Mouse (Mus musculus) liver, postnatal 0 days (tissue): ENCODE measurements around the gene Larp1b.

Experiments
- CTCF ChIP-seq: sonication (generic); IDR thresholded peaks from 2 replicates; pipeline ENCODE4 v1.5.1; 2016; ENCODE audit warnings: antibody characterized with exemption, low read depth
- EP300 ChIP-seq: IDR thresholded peaks from 2 replicates; pipeline ENCODE4 v1.6.1; 2016; ENCODE audit warnings: antibody characterized with exemption, low read depth, mild to moderate bottlenecking

- TF ChIP-seq CTCF = no peak
- TF ChIP-seq EP300 = no peak
These were observed 134.8 kb downstream of the Larp1b start for GRCm38 (mm10) chr3:41084421-41084820.
